In genomic region chr17:87236725-87237650, GRCm38 (mm10) we compare ENCODE assay signal across 11 mouse cellular contexts. TPM values are rescaled to one million over a fixed set of nuclear protein-coding genes. Genes with fewer than 3 reads are reported as not detected.
DNase-seq lines count a peak whose midpoint lies in the region; ATAC-seq and TF ChIP-seq lines count a peak whose summit lies in the region.
"Had no signal": no experiment of that assay in that cellular context is flagged by ENCODE, and none has a peak within 500 bp of the region (broad histone marks: within the 10 kb centered on the region; RNA-seq: fewer than 3 reads in every experiment).

No protein-coding gene starts in this region.

- H3K4me1 ChIP-seq in heart, embryonic 14.5 days (ENCODE audit: control insufficient read depth in 2 of 2, insufficient read depth in 2 of 2, low read length in 2 of 2): peaks cover 10 to 11% of the 10 kb centered on the region in 2 experiments
- 0 out of 2 replicates have a peak, but pooled peaks cover 3% of the 10 kb centered on the region for H3K4me1 ChIP-seq in kidney, adult 2 months (ENCODE audit: control insufficient read depth, insufficient read depth, low read length)
- no peaks in the 10 kb centered on the region for H3K4me1 ChIP-seq in thymus, adult 2 months (replicated peaks; ENCODE audit: control insufficient read depth, insufficient read depth, low read length)

- no peaks in the 10 kb centered on the region for H3K9me3 ChIP-seq in heart, embryonic 14.5 days (ENCODE audit: control insufficient read depth, low read length)
- H3K9me3 ChIP-seq: G1E had no signal

- no peak overlapping the region for H3K9ac ChIP-seq in heart, embryonic 14.5 days (ENCODE audit: low read length)

- no peak for DNase-seq in heart, adult 18-20 months
- peak; percentile 27 for DNase-seq in fibroblast of lung, adult 2 months (ENCODE audit: low read depth)
- peak; percentile 19 for DNase-seq in kidney, adult 2 months
- peak; percentile 56 for DNase-seq in lung, postnatal 36 days
- DNase-seq in thymus, postnatal 4 days: no peak
- DNase-seq in thymus, adult 2 months: no peak
- no peak for DNase-seq in natural killer cell, adult 2 months (ENCODE audit: low spot score in 2 of 2)

- no peaks in the 10 kb centered on the region for H3K27me3 ChIP-seq in heart, embryonic 14.5 days (ENCODE audit: control insufficient read depth, insufficient read depth, low read length)
- no peaks in the 10 kb centered on the region for H3K27me3 ChIP-seq in kidney, adult 2 months (replicated peaks; ENCODE audit: control insufficient read depth, insufficient read depth, low read length)
- H3K27me3 ChIP-seq in thymus, adult 2 months (ENCODE audit: control insufficient read depth, insufficient read depth, low read length): no peaks in the 10 kb centered on the region

- TF ChIP-seq CTCF in kidney, adult 2 months (conservative IDR thresholded peaks at IDR 0.05; ENCODE audit: insufficient read depth, insufficient read length, low read depth, low read length): no peak
- no peak for TF ChIP-seq CTCF in thymus, adult 2 months (IDR thresholded peaks at IDR 0.05; ENCODE audit: borderline replicate concordance, control insufficient read depth, extremely low read depth, insufficient read depth, low read length, poor library complexity)

- TF ChIP-seq POLR2A in kidney, adult 2 months (IDR thresholded peaks at IDR 0.05; ENCODE audit: low read depth, low read length): no peak
- no peak for TF ChIP-seq POLR2A in thymus, adult 2 months (IDR thresholded peaks at IDR 0.05; ENCODE audit: control insufficient read depth, extremely low read depth, insufficient read depth, low read length, poor library complexity)

- H3K27ac ChIP-seq in heart, embryonic 14.5 days (replicated peaks in 1 of 2; ENCODE audit: control insufficient read depth in 1 of 2, insufficient read depth in 1 of 2, low read depth in 2 of 2, low read length in 2 of 2): peak overlapping the region; percentile 23 to 26; a peak in 1 of 4 replicates
- no peak overlapping the region for H3K27ac ChIP-seq in kidney, adult 2 months (ENCODE audit: insufficient read depth, low read depth, low read length)
- no peak overlapping the region for H3K27ac ChIP-seq in thymus, adult 2 months (ENCODE audit: control insufficient read depth, insufficient read depth, low read length)

- H3K4me2 ChIP-seq in heart, embryonic 14.5 days (ENCODE audit: low read length): peak overlapping the region; percentile 34

- H3K36me3 ChIP-seq in heart, embryonic 14.5 days (ENCODE audit: control insufficient read depth, insufficient read depth, low read length): no peaks in the 10 kb centered on the region
- no peaks in the 10 kb centered on the region for H3K36me3 ChIP-seq in kidney, adult 2 months (ENCODE audit: control insufficient read depth, insufficient read depth, low read length)
- no peaks in the 10 kb centered on the region for H3K36me3 ChIP-seq in thymus, adult 2 months (ENCODE audit: control insufficient read depth, insufficient read depth, low read length)
- H3K36me3 ChIP-seq: G1E had no signal

- 30% methylated on average over 18 of the region's 18 CpGs for WGBS in heart, embryonic 14.5 days
- 45% methylated on average over 18 of the region's 18 CpGs for WGBS in kidney, adult 2 months
- 94% methylated on average over 18 of the region's 18 CpGs for WGBS in thymus, adult 2 months

- no peak for ATAC-seq in heart, embryonic 14.5 days (ENCODE audit: insufficient number of reproducible peaks, insufficient read depth, low FRiP score, low read depth)

- H3K4me3 ChIP-seq in heart, embryonic 14.5 days (ENCODE audit: control insufficient read depth in 1 of 2, insufficient read depth in 1 of 2, low read depth in 1 of 2, low read length in 2 of 2): no peak overlapping the region
- H3K4me3 ChIP-seq in kidney, adult 2 months (ENCODE audit: insufficient read depth, low read depth, low read length): no peak overlapping the region
- H3K4me3 ChIP-seq in thymus, adult 2 months (ENCODE audit: control insufficient read depth, insufficient read depth, low read length): no peak overlapping the region
- H3K4me3 ChIP-seq: erythroblast, embryonic 14.5 days; megakaryocyte, embryonic 14.5 days had no signal

RNA-seq across cellular contexts. Expression of gene Mcfd2, which starts 28.7 kb away (rescaled TPM):
- 81.3 and 85.8 TPM in 2 replicates for polyA plus RNA-seq in heart, embryonic 14.5 days (2014; fragmentation: Nextera tagmentation; extraction: Ambion mirVana)
- 10 to 100 TPM; 55.6 to 60.2 TPM for total RNA-seq in heart, adult 18-20 months (2021)
- polyA plus RNA-seq in kidney, adult 2 months (2012; rRNA removed): 159 and 170 TPM in 2 replicates
- polyA plus RNA-seq in thymus, adult 2 months (2012; rRNA removed): 46.7 and 48.7 TPM in 2 replicates

RNA-seq across cellular contexts. Expression of gene Ttc7, which starts 45.7 kb away (rescaled TPM):
- 1.3 and 2.5 TPM in 2 replicates for polyA plus RNA-seq in heart, embryonic 14.5 days (2014; fragmentation: Nextera tagmentation; extraction: Ambion mirVana)
- 10 to 100 TPM; 26.2 to 32.1 TPM for total RNA-seq in heart, adult 18-20 months (2021)
- 68.6 and 81.9 TPM in 2 replicates for polyA plus RNA-seq in kidney, adult 2 months (2012; rRNA removed)
- polyA plus RNA-seq in thymus, adult 2 months (2012; rRNA removed): 93.6 and 148 TPM in 2 replicates

Comparison
In these comparisons a context has a peak if more than half of its experiments do, and no peak if none do; other contexts are left out.
1. H3K27ac ChIP-seq: peak in heart, embryonic 14.5 days (2 of 2); none in kidney, adult 2 months (single experiment) and thymus, adult 2 months (single experiment).
2. DNase-seq: peak in fibroblast of lung, adult 2 months (single experiment), kidney, adult 2 months (single experiment) and lung, postnatal 36 days (single experiment); none in heart, adult 18-20 months (0 of 2), thymus, postnatal 4 days (single experiment), thymus, adult 2 months (single experiment) and natural killer cell, adult 2 months (0 of 2).
3. RNA of gene Ttc7, which starts 45.7 kb away (polyA plus RNA-seq): 93.6 to 148 TPM in thymus, adult 2 months and 68.6 to 81.9 TPM in kidney, adult 2 months; 1.3 to 2.5 TPM in heart, embryonic 14.5 days; every median in the first group is over 10 times any median in the second.